Mouse (Mus musculus) CD4-positive naive resting alpha-beta T cell, adult 76 days (primary cell): ENCODE data around the gene Pdxk. TPM values are rescaled to one million over a fixed set of nuclear protein-coding genes. Genes with fewer than 3 reads are reported as not detected.

ENCODE experiments used
- total RNA-seq: library from RNA; stranded (reverse); gene quantifications from one replicate; pipeline ENCODE4 v1.2.4, GENCODE M21; 2023

The Pdxk gene
- total RNA-seq = 17.3 TPM

GRCm38 (mm10) chr10:78464792-78465207, at the start of gene Pdxk:
TSS of gene Pdxk (minus strand) at chr10:78464975.

GRCm38 (mm10) chr10:78425181-78426041, 39.4 kb downstream of the Pdxk start, which contains the start of gene Cstb:
TSS of gene Cstb (plus strand) at chr10:78425669.

GRCm38 (mm10) chr10:78412319-78413151, 52.2 kb downstream of the Pdxk start, which contains the start of gene Rrp1:
TSS of gene Rrp1 (minus strand) at chr10:78413043.

Other genes starting within 250 kb of the Pdxk start
- 77.6 TPM for gene Trappc10, start 220.3 kb downstream of the Pdxk start, total RNA-seq
- 116 TPM for gene Agpat3, start 112.5 kb downstream of the Pdxk start, total RNA-seq
- gene Rrp1, start 51.9 kb downstream of the Pdxk start, total RNA-seq = 296 TPM
- gene Cstb, start 39.3 kb downstream of the Pdxk start, total RNA-seq = 29.5 TPM
- gene Olfr1358, start 52.5 kb upstream of the Pdxk start, total RNA-seq = not detected
- 119 TPM for gene Ilvbl, start 109.4 kb upstream of the Pdxk start, total RNA-seq
- gene Syde1, start 127.0 kb upstream of the Pdxk start, total RNA-seq = 1.9 TPM
- not detected for gene Olfr1357, start 153.1 kb upstream of the Pdxk start, total RNA-seq